Mouse (Mus musculus) lung, adult 2 months (tissue): Measurements from ENCODE around the gene Tyw1. TPM values are rescaled to one million over a fixed set of nuclear protein-coding genes. Genes with fewer than 3 reads are reported as not detected.

Experiments
- DNase-seq: peaks from one replicate; pipeline ENCODE4 v3.0.0; 2022
- H3K4me1 ChIP-seq: fragments of 200-500 bp; 2 replicates; pipeline ENCODE4 v1.6.1; 2011; ENCODE audit warnings: low read length; ENCODE audit not compliant: control insufficient read depth, insufficient read depth
- H3K4me3 ChIP-seq: fragments of 200-500 bp; replicated peaks from 2 replicates; pipeline ENCODE3; 2011; ENCODE audit warnings: low read depth, mild to moderate bottlenecking, control low read depth, low read length; ENCODE audit errors: extremely low read depth
- CTCF ChIP-seq: fragments of 200-500 bp; IDR thresholded peaks from 2 replicates; pipeline ENCODE4 v1.5.1; 2011; ENCODE audit warnings: mild to moderate bottlenecking, low read length, control low read depth; ENCODE audit not compliant: insufficient read depth
- POLR2A ChIP-seq: fragments of 200-500 bp; IDR thresholded peaks from 2 replicates; pipeline ENCODE4 v1.6.1; 2011; ENCODE audit warnings: low read depth, mild to moderate bottlenecking, control low read depth, low read length, borderline replicate concordance; ENCODE audit errors: extremely low read depth
- WGBS: fragments of 180-500 bp; shearing (Covaris S2); methylation state at CpG from one replicate; pipeline ENCODE4 v1.1.7; 2018; 5-methylcytosine and 5-hydroxymethylcytosine counted together
- polyA plus RNA-seq: library from polyadenylated mRNA; depleted of rRNA; stranded (reverse); fragments of >200 nt; gene quantifications from 2 replicates; pipeline ENCODE4 v1.2.3, GENCODE M21; 2012

Gene Tyw1
- polyA plus RNA-seq, 1 experiment, result 8.0 TPM

DNA sequence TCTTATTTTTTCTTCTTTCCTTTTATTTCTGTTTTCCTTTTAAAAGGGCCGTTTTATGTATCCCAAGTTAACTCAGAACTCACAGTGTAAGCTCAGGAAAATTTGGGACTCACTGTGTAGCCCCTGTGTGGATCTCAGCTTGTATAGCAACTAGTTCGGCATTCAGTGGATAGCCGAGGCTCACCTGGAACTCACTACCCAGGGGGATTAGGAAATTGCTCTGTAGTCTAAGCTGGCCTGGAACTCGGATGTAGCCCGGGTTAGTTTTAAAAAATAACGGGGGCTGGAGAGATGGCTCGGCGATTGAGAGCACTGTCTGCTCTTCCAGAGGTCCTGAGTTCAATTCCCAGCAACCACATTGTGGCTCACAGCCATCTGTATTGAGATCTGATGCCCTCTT lies 1.9 kb downstream of the Tyw1 start:
- DNase-seq, result no peak
- WGBS, result 4% methylated on average over 8 of the region's 8 CpGs
- no peak for TF ChIP-seq POLR2A
- no peak for TF ChIP-seq CTCF
- Histone ChIP-seq H3K4me1 (no peaks in the 10 kb centered on the region), H3K4me3 (peak overlapping the region; percentile 95)

DNA sequence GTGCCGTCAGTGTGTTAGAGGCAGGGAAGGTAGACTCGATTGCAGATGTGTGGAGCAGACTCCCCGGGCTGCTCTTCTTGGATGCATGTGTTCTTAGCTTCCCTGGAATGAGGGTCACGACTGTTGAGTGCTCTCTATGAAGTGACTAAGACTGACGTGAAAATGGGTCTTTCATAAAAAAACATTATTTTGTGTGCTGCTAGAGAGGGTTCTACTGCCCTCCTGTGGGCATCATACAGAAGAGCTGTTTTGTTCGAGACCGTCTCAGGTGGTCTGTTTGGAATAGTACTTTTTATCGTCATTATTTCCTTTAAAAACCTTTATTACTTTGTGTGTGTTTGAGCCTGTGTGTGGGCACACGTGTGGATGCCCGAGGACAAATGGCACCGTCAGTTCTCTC lies 8.0 kb downstream of the Tyw1 start:
- DNase-seq, result no peak
- WGBS, result 65% methylated on average over 11 of the region's 11 CpGs
- Histone ChIP-seq H3K4me1 (no peaks in the 10 kb centered on the region), H3K4me3 (no peak overlapping the region)
- TF ChIP-seq POLR2A, result no peak

DNA sequence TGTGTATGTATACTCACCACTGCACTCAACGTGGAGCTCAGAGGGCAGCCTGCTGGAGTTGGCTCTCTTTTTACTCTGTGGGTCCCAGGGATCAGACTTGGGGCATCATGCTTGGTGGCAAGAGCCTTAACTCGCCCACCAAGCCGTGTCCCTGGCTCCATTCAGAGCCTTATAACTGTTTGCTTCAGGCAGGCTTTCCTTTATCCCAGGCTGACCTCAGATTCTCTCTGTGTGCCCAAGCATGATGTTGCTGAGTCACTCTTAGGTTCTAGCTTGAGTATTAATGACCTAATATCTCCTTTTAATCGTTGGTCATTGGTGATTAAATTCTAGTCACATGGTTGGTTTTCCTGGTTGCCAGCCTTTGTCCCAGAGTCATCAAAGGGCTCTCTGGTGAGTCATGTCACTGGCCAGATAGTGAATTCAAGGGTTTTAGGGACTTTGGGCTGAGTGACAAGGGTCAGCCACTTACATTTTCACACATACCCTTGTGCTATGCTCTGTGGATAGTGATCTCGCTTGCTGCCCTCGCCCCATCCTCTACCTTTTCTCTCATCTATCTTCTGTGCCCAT lies 9.1 kb downstream of the Tyw1 start:
- TF ChIP-seq POLR2A (no peak), CTCF (no peak)
- no peaks in the 10 kb centered on the region for H3K4me1 ChIP-seq
- 86% methylated on average over 6 of the region's 6 CpGs for WGBS

DNA sequence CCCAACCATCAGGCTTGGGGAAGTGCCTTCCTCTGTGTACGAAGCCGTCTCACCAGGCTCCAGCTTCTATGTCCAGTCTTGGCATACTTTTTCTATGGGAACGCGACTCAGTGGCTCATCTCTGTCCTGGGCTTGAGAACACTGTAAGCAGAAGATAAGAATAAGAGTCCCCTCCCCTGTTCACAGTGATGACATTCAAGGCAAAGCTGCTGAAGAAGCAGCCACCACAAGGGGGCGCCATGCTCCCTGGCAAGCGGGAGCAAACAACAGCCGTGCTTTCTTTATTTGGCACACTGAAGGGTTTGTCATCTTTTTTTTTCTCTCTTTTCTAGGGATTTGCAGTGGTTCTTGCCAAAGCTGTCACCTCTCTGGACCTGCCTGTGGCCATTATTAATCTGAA lies 11.2 kb downstream of the Tyw1 start:
- TF ChIP-seq CTCF (peak; percentile 41), POLR2A (no peak)
- WGBS, result 82% methylated on average over 7 of the region's 7 CpGs
- no peaks in the 10 kb centered on the region for H3K4me1 ChIP-seq
- H3K4me3 ChIP-seq, result no peak overlapping the region
- DNase-seq, result no peak

More for the DNA sequence above, 9.1 kb downstream of the Tyw1 start:
- H3K4me3 ChIP-seq, result no peak overlapping the region
- no peak for DNase-seq

DNA sequence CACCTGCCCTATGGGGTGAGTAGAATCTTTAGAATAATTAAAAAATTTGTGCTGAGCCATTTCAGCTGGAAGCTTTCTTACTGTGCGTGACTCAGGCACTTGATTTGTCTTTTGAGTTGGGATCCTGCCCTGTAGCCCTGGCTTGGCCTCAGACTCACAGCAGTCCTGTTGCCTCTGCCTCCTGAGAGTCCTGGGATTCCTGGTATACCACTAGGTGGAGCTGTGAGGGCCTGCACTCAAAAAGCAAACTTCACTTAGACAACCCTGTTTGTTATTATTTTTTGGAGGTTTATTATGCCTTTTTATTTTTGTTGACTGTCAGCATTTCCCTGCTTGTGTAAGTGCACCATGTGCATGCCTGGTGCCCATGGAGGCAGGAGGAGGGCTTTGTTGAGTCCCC lies 11.9 kb downstream of the Tyw1 start:
- DNase-seq, result no peak
- TF ChIP-seq CTCF (peak; percentile 59), POLR2A (no peak)
- WGBS, result 57% methylated on average over 1 of the region's 1 CpGs
- H3K4me3 ChIP-seq, result no peak overlapping the region
- H3K4me1 ChIP-seq, result no peaks in the 10 kb centered on the region

DNA sequence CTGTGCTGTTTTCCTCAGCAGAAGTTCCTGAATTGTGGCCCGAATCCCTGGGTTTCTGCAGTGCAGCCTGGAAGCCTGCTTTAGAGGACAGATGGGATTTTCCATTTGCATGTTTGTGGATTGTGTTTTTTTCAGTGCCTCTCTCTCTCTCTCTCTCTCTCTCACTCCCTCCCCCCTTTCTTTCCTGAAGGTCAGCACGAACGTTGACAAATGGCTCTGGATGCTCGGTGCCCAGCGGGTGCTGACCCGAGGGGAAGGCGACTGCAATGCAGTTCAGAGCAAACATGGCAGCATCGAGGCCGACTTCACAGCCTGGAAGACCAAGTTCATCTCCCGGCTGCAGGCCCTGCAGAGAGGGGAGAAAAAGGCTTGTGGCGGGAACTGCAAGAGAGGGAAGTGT lies 13.6 kb downstream of the Tyw1 start:
- TF ChIP-seq POLR2A (no peak), CTCF (no peak)
- 76% methylated on average over 11 of the region's 11 CpGs for WGBS
- Histone ChIP-seq H3K4me1 (no peaks in the 10 kb centered on the region), H3K4me3 (no peak overlapping the region)
- no peak for DNase-seq

DNA sequence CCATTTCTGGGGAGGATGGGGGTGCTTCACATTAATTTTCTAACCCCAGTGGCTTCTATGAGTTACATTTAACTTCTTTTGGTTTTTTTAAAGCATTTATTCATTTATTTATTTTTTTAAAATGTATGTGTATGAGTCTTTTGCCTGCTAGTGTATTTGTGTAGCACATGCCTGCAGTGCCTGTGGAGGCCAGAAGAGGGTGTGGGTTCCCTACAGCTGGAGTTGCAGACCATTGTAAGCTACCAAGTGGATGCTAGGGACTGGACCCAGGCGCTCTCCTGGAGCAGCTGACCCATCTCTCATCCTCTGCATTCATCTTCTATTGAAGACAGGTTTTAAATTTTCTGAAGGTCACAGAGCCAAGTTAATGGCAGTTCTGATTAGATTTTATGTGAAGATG lies 16.9 kb downstream of the Tyw1 start:
- DNase-seq, result no peak
- H3K4me3 ChIP-seq, result no peak overlapping the region
- TF ChIP-seq POLR2A, result no peak
- TF ChIP-seq CTCF, result 0 out of 2 replicates have a peak, but pooled peaks have one; percentile 15
- WGBS, result 100% methylated on average over 1 of the region's 1 CpGs
- no peaks in the 10 kb centered on the region for H3K4me1 ChIP-seq

DNA sequence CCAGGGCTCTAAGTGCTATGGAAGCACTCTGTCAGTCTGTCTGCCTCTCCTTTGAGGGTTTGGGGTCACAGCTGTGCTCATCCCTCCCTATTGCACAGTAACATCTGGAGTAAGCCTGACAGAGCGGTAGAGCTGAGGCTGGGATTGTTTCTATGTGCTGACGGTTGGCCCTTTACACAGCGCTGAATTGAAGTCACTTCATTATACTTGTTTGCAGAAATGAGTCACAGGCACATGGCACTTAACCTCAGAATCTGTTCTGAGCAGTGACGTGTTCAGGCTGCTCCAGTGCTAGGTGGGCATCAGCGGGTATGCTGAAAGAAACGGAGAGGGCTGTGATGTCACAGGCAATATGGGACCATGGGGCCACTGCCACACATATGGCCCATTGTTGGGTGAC lies 17.6 kb downstream of the Tyw1 start:
- H3K4me1 ChIP-seq, result no peaks in the 10 kb centered on the region
- no peak for TF ChIP-seq POLR2A
- no peak for TF ChIP-seq CTCF
- 81% methylated on average over 6 of the region's 6 CpGs for WGBS
- DNase-seq, result no peak
- H3K4me3 ChIP-seq, result no peak overlapping the region

DNA sequence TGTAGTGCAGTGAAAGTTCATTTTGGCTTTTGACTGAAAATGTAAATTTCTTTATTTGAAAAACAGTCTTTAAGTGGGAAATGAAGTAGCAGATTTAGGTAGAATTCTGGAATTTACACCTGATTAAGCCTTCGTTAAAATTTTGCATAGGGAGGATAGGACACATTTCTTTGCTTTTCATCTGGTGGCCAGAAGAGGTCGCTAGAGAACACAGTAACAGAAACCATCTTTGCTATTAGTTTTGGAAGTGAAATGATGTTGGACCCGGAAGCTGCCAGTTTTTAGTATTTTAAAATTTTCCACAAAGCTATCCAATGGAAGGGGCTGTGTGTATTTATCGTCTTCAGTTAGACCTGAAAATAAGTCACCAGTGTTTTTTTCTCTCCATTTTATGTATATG lies 20.1 kb downstream of the Tyw1 start:
- TF ChIP-seq CTCF (peak; percentile 32; the same call in 1 of the 2 replicates), POLR2A (no peak)
- no peak for DNase-seq

DNA sequence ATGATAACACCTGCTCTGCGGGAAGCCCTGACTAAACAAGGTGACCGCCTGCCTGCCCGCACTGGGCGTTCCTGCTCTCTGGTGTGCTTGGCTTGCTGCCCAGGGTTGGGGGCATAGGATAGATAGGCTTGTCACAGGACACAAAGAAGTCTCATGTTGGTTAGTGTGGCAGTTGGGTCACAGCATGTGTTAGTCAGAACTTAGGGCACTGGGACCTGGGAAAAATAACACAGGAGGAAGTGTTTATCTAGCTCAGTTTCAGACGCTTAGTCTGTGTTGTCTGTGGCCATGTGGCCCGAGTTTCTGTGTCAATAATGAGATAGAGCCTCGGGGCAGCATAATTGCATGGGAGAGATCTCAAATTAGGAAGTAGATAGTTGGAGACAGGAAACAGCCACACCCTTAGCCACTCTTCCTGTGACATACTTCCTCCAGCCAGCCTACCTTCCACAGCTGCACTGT lies 22.6 kb downstream of the Tyw1 start:
- H3K4me3 ChIP-seq, result no peak overlapping the region
- TF ChIP-seq CTCF, result no peak
- TF ChIP-seq POLR2A, result no peak
- H3K4me1 ChIP-seq, result no peaks in the 10 kb centered on the region
- 65% methylated on average over 7 of the region's 7 CpGs for WGBS
- DNase-seq, result no peak

More for the DNA sequence above, 20.1 kb downstream of the Tyw1 start:
- WGBS, result 37% methylated on average over 4 of the region's 4 CpGs
- Histone ChIP-seq H3K4me3 (no peak overlapping the region), H3K4me1 (no peaks in the 10 kb centered on the region)
